Mouse (Mus musculus) stomach, postnatal 0 days (tissue): Measurements from ENCODE around the gene Atp4a. TPM values are rescaled to one million over a fixed set of nuclear protein-coding genes. Genes with fewer than 3 reads are reported as not detected.

ENCODE experiments used
- ATAC-seq: fragments of 200-750 bp; cut with Nextera tagmentation; 2 replicates; pipeline ENCODE4 v1.8.0; 2017; ENCODE audit not compliant: low FRiP score, low TSS enrichment
- DNase-seq: peaks from one replicate; pipeline ENCODE4 v3.0.0-alpha.2; 2016; ENCODE audit warnings: low spot score
- H3K27ac ChIP-seq: fragments of 300-500 bp; sonication (generic); replicated peaks from 2 replicates; pipeline ENCODE4 v1.5.1; 2014; ENCODE audit warnings: mild to moderate bottlenecking, control low read depth
- H3K27me3 ChIP-seq: fragments of 300-500 bp; sonication (generic); 2 replicates; pipeline ENCODE4 v1.6.1; 2014; ENCODE audit warnings: low read length; ENCODE audit not compliant: control insufficient read depth, insufficient read depth
- H3K36me3 ChIP-seq: fragments of 300-500 bp; sonication (generic); 2 replicates; pipeline ENCODE4 v1.6.1; 2014; ENCODE audit warnings: low read length, mixed read lengths; ENCODE audit not compliant: control insufficient read depth, insufficient read depth
- H3K4me1 ChIP-seq: fragments of 300-500 bp; sonication (generic); replicated peaks from 2 replicates; pipeline ENCODE4 v1.6.1; 2014; ENCODE audit warnings: antibody characterized with exemption; ENCODE audit not compliant: control insufficient read depth, insufficient read depth
- H3K4me2 ChIP-seq: fragments of 300-500 bp; sonication (generic); replicated peaks from 2 replicates; pipeline ENCODE4 v1.6.1; 2014; ENCODE audit warnings: low read depth, mild to moderate bottlenecking, control low read depth, moderate library complexity
- H3K4me3 ChIP-seq: fragments of 300-500 bp; sonication (generic); 2 replicates; pipeline ENCODE4 v1.5.1; 2014; ENCODE audit warnings: low read depth, low read length, control low read depth
- H3K9ac ChIP-seq: fragments of 300-500 bp; sonication (generic); 2 replicates; pipeline ENCODE4 v1.6.1; 2014; ENCODE audit warnings: mild to moderate bottlenecking, low read length, control low read depth, mixed read lengths
- H3K9me3 ChIP-seq: fragments of 300-500 bp; sonication (generic); 2 replicates; pipeline ENCODE4 v1.6.1; 2016; ENCODE audit warnings: low read length; ENCODE audit not compliant: control insufficient read depth
- CTCF ChIP-seq: IDR thresholded peaks from 2 replicates; pipeline ENCODE4 v1.5.1; 2016; ENCODE audit warnings: antibody characterized with exemption, low read depth, mild to moderate bottlenecking, moderate library complexity
- EP300 ChIP-seq: optimal IDR thresholded peaks from 2 replicates; pipeline ENCODE3; 2016; ENCODE audit warnings: antibody characterized with exemption
- WGBS: fragments of 180-500 bp; shearing (Covaris S2); extraction: QIAGEN DNeasy Blood & Tissue Kit; methylation state at CpG from one replicate; pipeline ENCODE4 v1.1.7; 2014; 5-methylcytosine and 5-hydroxymethylcytosine counted together
- polyA plus RNA-seq: library from polyadenylated mRNA; unstranded; fragments of >200 nt; fragmentation: Nextera tagmentation; extraction: Ambion mirVana; gene quantifications from 2 replicates; pipeline ENCODE4 v1.2.1, GENCODE M21; 2015

Gene Atp4a
- polyA plus RNA-seq, 1 experiment from 2014 or later = 601 TPM

DNA sequence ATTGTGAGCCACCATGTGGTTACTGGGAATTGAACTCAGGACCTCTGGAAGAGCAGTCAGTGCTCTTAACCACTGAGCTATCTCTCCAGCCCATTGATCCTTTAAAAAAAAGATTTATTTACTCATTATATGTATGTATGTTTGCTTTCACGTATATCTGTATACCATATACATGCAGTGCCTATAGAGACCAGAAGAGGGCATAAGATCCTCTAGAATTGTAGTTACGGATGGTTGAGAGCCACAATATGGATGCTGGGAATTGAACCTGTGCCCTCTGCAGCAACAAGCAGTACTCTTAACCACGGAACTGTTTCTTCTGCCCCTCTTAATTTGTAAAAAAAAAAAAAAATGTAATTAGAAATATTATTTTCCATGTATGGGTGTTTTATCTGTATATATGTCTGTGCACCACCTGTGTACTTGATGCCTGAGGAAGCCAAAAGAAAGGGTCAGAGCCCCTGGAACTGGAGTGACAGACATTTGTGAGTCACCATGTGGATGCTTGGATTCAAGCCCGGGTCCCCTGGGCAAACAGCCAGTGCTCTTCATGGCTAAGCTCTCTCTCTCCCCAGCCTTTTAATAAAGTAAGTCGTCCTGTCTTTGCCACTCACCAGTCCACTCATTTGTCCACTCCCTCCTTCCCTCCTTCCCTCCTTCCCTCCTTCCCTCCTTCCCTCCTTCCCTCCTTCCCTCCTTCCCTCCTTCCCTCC, 33.6 kb upstream of the Atp4a start:
- H3K27me3 ChIP-seq = no peaks in the 10 kb centered on the region
- ATAC-seq (no peak), DNase-seq (no peak)
- TF ChIP-seq EP300 (no peak), CTCF (peak; percentile 57)
- no peak overlapping the region for H3K9ac ChIP-seq
- no peak overlapping the region for H3K4me3 ChIP-seq
- no peaks in the 10 kb centered on the region for H3K4me1 ChIP-seq
- no peaks in the 10 kb centered on the region for H3K36me3 ChIP-seq
- H3K4me2 ChIP-seq = no peak overlapping the region
- 48% methylated on average over 5 of the region's 5 CpGs for whole genome bisulfite sequencing
- H3K27ac ChIP-seq = no peak overlapping the region
- no peaks in the 10 kb centered on the region for H3K9me3 ChIP-seq

DNA sequence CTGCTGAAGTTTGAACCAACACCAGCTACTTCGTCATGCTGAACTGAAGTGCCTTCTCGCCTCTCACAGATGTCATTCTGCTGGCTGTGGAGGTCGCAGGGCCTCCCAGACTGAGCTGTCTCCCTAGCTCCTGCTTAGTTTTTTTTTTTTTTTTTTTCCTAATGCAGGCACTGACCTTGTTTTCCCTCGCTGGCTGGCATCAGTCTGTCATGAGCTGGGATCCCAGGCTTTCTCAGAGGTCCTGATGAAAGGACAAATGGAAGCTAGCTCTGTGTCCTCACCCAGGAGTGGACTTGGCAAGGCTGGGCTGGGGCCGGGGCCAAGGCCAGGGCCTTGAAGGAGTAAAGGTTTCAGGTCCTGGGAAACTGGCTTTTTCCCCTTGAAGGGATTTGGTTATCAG, 30.1 kb upstream of the Atp4a start:
- 51% methylated on average over 5 of the region's 5 CpGs for WGBS
- Histone ChIP-seq H3K27ac (no peak overlapping the region), H3K9ac (no peak overlapping the region), H3K9me3 (no peaks in the 10 kb centered on the region), H3K4me3 (no peak overlapping the region), H3K27me3 (no peaks in the 10 kb centered on the region), H3K4me2 (no peak overlapping the region), H3K36me3 (no peaks in the 10 kb centered on the region), H3K4me1 (no peaks in the 10 kb centered on the region)
- DNase-seq (no peak), ATAC-seq (no peak)
- TF ChIP-seq CTCF (no peak), EP300 (no peak)

DNA sequence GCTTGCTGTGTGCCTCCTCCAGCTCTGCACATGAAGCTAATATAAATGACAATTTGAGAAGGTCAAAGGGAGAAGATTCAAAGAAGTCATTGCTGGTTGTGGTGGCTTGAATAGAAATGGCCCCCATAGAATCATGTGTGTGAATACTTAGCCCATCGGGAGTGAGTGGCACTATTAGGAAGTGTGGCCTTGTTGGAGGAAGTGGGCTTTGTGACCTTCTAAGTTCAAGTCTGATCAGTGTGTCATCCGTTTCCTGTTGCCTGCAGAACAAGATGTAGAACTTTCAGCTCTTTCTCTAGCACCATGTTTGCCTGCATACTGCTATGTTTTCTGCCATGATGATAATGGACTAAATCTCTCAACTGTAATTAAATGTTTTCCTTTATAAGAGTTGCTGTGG, 28.6 kb upstream of the Atp4a start:
- Histone ChIP-seq H3K4me2 (no peak overlapping the region), H3K4me1 (no peaks in the 10 kb centered on the region), H3K27me3 (no peaks in the 10 kb centered on the region), H3K9ac (no peak overlapping the region), H3K9me3 (no peaks in the 10 kb centered on the region), H3K4me3 (no peak overlapping the region), H3K27ac (no peak overlapping the region), H3K36me3 (no peaks in the 10 kb centered on the region)
- DNase-seq (no peak), ATAC-seq (no peak)
- TF ChIP-seq EP300 (no peak), CTCF (no peak)
- 90% methylated on average over 2 of the region's 2 CpGs for WGBS

DNA sequence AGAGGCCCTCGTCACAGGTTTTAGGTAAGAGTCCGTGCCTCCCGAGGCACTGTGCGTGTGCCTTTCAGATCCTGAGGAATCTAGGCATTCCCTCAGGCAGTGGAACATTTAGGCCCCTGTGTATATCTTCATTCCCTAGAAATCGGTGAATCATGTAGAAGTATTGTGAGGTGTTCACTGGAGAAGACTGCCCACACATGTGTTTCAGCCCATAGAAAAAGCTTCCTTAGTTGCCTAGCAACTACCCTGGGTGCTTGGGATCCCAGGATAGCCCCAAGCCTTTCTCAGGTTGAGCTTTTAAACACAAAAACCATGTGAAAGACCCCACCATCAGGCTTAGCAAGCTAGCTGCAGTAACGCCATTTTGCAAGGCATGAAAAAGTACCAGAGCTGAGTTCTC, 23.7 kb upstream of the Atp4a start:
- H3K4me2 ChIP-seq = no peak overlapping the region
- H3K4me3 ChIP-seq = no peak overlapping the region
- H3K9me3 ChIP-seq = no peaks in the 10 kb centered on the region
- H3K4me1 ChIP-seq = no peaks in the 10 kb centered on the region
- no peaks in the 10 kb centered on the region for H3K27me3 ChIP-seq
- peak; percentile 57; the same call in 1 of the 2 replicates for ATAC-seq
- peak overlapping the region; percentile 30; the same call in 1 of the 2 replicates for H3K27ac ChIP-seq
- TF ChIP-seq EP300 (no peak), CTCF (no peak)
- no peak for DNase-seq
- H3K36me3 ChIP-seq = no peaks in the 10 kb centered on the region
- H3K9ac ChIP-seq = no peak overlapping the region
- WGBS = 65% methylated on average over 6 of the region's 6 CpGs

DNA sequence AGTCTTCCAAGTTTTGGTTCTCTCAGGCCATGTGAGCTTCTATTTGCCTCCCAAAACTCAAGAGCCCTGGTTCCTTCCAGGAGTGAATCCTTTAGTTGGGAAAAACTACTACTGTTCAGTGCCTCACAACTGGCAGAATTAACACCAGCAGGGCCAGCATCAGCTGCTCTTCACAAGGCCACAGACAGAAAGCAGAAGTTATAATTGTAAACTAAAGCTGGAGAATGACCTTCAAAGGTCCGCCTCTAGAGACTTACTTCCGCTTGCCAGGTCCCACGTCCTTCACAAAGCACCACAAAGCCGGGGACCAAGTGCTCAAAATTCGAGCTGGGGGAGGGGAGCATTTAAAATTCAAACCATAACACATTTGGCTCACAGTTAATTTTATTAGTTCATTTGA, 13.9 kb upstream of the Atp4a start:
- H3K4me2 ChIP-seq = no peak overlapping the region
- TF ChIP-seq CTCF (no peak), EP300 (no peak)
- no peak for ATAC-seq
- H3K36me3 ChIP-seq = no peaks in the 10 kb centered on the region
- no peak for DNase-seq
- H3K4me1 ChIP-seq = no peaks in the 10 kb centered on the region
- 54% methylated on average over 5 of the region's 5 CpGs for WGBS
- no peak overlapping the region for H3K4me3 ChIP-seq
- H3K9me3 ChIP-seq = no peaks in the 10 kb centered on the region
- H3K27ac ChIP-seq = 0 out of 2 replicates have a peak overlapping the region, but pooled peaks have one; percentile 49
- no peaks in the 10 kb centered on the region for H3K27me3 ChIP-seq
- H3K9ac ChIP-seq = no peak overlapping the region

DNA sequence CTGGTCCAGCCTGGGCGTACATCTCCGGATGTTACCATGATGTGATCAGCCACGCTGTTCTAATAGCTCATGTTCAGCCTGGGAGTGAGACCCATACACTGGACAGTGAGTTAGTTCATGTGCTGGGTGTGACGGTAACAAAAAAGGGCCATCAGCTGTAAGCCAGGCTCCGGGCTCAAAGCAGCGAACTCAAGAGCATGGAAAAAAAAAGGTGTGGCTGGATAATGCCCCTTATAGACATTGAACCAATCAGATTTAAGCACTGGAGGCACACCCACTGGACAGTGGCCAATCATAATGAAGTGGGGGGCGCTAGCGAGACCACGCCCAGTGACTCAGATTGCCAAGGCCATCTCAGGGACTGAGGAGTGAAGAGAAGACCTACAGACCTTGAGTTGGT, 13.4 kb upstream of the Atp4a start, which contains the start of gene 2200002J24Rik:
TSS of gene 2200002J24Rik (plus strand) at position 338 of the 400 bp plus-strand sequence.
- no peak within 1 kb of the TSS for H3K4me2 ChIP-seq
- no peaks in the 10 kb centered on the region for H3K36me3 ChIP-seq
- WGBS = 37% methylated on average over 9 of the region's 9 CpGs
- TF ChIP-seq CTCF = no peak; the same call in 1 of the 2 replicates
- TF ChIP-seq EP300 = no peak
- H3K27ac ChIP-seq = 0 out of 2 replicates have a peak within 1 kb of the TSS, but pooled peaks have one; percentile 49
- H3K4me1 ChIP-seq = no peaks in the 10 kb centered on the region
- H3K9me3 ChIP-seq = no peaks in the 10 kb centered on the region
- no peaks in the 10 kb centered on the region for H3K27me3 ChIP-seq
- DNase-seq (peak; percentile 84), ATAC-seq (peak; percentile 71)
- no peak within 1 kb of the TSS for H3K4me3 ChIP-seq
- no peak within 1 kb of the TSS for H3K9ac ChIP-seq
